Mouse (Mus musculus): ENCODE measurements at regions not wholly inside any gene's neighbourhood (a gene's known extent, or its start where the extent isn't known, plus 50 kb on each side); places are given as distances from the start of the nearest gene placed in this dataset.

- TF ChIP-seq CTCF (IDR thresholded peaks at IDR 0.05; ENCODE audit: borderline replicate concordance, insufficient read depth, low read length), result no peak
- H3K4me1 ChIP-seq (ENCODE audit: control insufficient read depth, insufficient read depth, low read length), result peaks cover 4% of the 10 kb centered on the region; the same call in 1 of the 2 replicates
- H3K4me3 ChIP-seq (ENCODE audit: insufficient read depth, low read length), result no peak overlapping the region
- H3K27ac ChIP-seq (ENCODE audit: insufficient read depth, low read length), result no peak overlapping the region
Observed at GRCm38 (mm10) chr10:42088570-42089234, 70.5 kb upstream of the Armc2 start.

GRCm38 (mm10) chr10:42087906-42088305, 69.7 kb upstream of the Armc2 start:
- no peak overlapping the region for H3K4me3 ChIP-seq (ENCODE audit: insufficient read depth, low read length)
- TF ChIP-seq POLR2A (IDR thresholded peaks at IDR 0.05; ENCODE audit: low read depth, low read length) (no peak), CTCF (IDR thresholded peaks at IDR 0.05; ENCODE audit: borderline replicate concordance, insufficient read depth, low read length) (no peak)

GRCm38 (mm10) chr10:42086691-42087090, 68.4 kb upstream of the Armc2 start:
- Histone ChIP-seq H3K27ac (ENCODE audit: insufficient read depth, low read length) (no peak overlapping the region), H3K4me3 (ENCODE audit: insufficient read depth, low read length) (no peak overlapping the region), H3K4me1 (ENCODE audit: control insufficient read depth, insufficient read depth, low read length) (peaks cover 4% of the 10 kb centered on the region; the same call in 1 of the 2 replicates)
- TF ChIP-seq CTCF (IDR thresholded peaks at IDR 0.05; ENCODE audit: borderline replicate concordance, insufficient read depth, low read length) (no peak), POLR2A (IDR thresholded peaks at IDR 0.05; ENCODE audit: low read depth, low read length) (no peak)

More at GRCm38 (mm10) chr10:42087906-42088305, 69.7 kb upstream of the Armc2 start:
- no peak overlapping the region for H3K27ac ChIP-seq (ENCODE audit: insufficient read depth, low read length)
- H3K4me1 ChIP-seq (ENCODE audit: control insufficient read depth, insufficient read depth, low read length), result peaks cover 4% of the 10 kb centered on the region; the same call in 1 of the 2 replicates

DNA sequence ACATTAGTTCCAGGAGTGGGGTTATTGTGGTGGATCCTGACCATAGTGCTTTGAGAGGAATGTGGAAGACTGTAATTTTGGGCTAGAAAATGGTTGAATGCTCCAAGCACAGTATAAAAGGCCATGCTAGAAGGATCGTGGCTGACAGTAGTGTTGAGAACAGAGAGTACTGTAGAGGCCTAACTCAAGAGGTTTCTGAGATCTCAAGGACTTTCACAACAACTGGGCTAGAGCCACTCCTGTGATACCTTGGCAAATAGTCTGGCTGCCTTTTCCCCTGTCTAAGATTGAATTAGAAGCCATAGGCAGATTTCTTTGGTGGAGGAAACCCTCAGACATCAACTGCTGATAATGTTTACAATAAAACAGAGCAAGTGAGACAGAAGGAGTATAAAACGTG, 67.1 kb upstream of the Armc2 start:
- TF ChIP-seq POLR2A (IDR thresholded peaks at IDR 0.05; ENCODE audit: low read depth, low read length) (no peak), CTCF (IDR thresholded peaks at IDR 0.05; ENCODE audit: borderline replicate concordance, insufficient read depth, low read length) (no peak)
- H3K27ac ChIP-seq (ENCODE audit: insufficient read depth, low read length), result no peak overlapping the region
- no peak overlapping the region for H3K4me3 ChIP-seq (ENCODE audit: insufficient read depth, low read length)
- H3K4me1 ChIP-seq (ENCODE audit: control insufficient read depth, insufficient read depth, low read length), result peaks cover 4% of the 10 kb centered on the region; the same call in 1 of the 2 replicates

DNA sequence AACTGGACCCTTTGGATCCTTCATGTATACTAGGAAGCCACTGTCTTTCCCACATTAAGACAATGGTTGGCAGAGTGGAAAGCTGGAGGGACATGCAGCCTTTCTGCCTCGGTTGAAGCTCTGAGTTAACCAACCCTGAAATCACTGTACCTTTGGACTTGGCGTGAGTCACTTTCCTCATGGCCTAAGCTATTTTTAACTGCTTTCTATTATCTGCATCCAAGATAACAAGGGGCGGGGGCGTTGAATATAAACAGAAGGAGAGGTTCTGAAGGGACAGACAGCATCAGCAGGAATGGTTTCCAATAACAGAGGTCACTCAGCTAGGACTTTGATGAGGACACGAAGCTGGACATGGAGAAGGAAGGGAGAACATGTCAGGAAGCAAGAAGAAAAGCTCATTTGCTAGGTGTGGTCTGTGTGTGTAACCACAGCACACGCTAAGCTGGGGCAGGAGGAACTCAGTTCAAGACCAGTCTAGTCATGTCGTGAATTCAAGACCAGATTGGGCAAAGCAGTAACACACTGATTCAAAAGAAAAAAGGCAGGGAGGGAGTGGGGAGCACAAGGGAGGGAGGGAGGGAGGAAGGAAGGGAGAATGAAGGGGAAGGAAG, 64.1 kb upstream of the Armc2 start:
- TF ChIP-seq POLR2A (IDR thresholded peaks at IDR 0.05; ENCODE audit: low read depth, low read length) (no peak), CTCF (IDR thresholded peaks at IDR 0.05; ENCODE audit: borderline replicate concordance, insufficient read depth, low read length) (no peak)
- H3K27ac ChIP-seq (ENCODE audit: insufficient read depth, low read length), result no peak overlapping the region
- H3K4me1 ChIP-seq (ENCODE audit: control insufficient read depth, insufficient read depth, low read length), result no peaks in the 10 kb centered on the region

GRCm38 (mm10) chr10:42079775-42080174, 61.5 kb upstream of the Armc2 start:
- Histone ChIP-seq H3K4me1 (ENCODE audit: control insufficient read depth, insufficient read depth, low read length) (no peaks in the 10 kb centered on the region), H3K4me3 (ENCODE audit: insufficient read depth, low read length) (no peak overlapping the region), H3K27ac (ENCODE audit: insufficient read depth, low read length) (no peak overlapping the region)
- TF ChIP-seq POLR2A (IDR thresholded peaks at IDR 0.05; ENCODE audit: low read depth, low read length), result no peak
- no peak for TF ChIP-seq CTCF (IDR thresholded peaks at IDR 0.05; ENCODE audit: borderline replicate concordance, insufficient read depth, low read length)

More for the DNA sequence above, 64.1 kb upstream of the Armc2 start:
- H3K4me3 ChIP-seq (ENCODE audit: insufficient read depth, low read length), result no peak overlapping the region

- Histone ChIP-seq H3K27ac (ENCODE audit: insufficient read depth, low read length) (no peak overlapping the region), H3K4me3 (ENCODE audit: insufficient read depth, low read length) (no peak overlapping the region), H3K4me1 (ENCODE audit: control insufficient read depth, insufficient read depth, low read length) (no peaks in the 10 kb centered on the region; the same call in 1 of the 2 replicates)
- TF ChIP-seq POLR2A (IDR thresholded peaks at IDR 0.05; ENCODE audit: low read depth, low read length) (no peak), CTCF (IDR thresholded peaks at IDR 0.05; ENCODE audit: borderline replicate concordance, insufficient read depth, low read length) (no peak)
Observed at GRCm38 (mm10) chr10:42076711-42077110, 58.5 kb upstream of the Armc2 start.

DNA sequence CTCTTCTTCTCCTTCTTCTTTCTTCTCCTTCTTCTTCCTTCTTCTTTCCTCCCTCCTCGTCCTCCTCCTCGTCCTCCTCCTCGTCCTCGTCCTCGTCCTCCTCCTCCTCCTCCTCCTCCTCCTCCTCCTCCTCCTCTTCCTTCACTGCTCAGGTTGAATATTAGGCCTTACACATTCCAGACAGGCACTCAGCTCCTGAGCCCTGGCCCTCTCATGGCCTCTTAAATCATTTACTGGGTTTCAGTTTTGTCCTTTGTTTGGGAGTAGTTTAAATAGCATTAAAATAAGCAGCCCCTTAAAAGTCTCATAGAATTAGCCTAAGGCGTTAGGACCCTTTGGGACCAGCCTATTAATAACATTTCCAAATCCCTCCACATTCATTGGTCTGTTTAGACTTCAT, 57.3 kb upstream of the Armc2 start:
- Histone ChIP-seq H3K4me1 (ENCODE audit: control insufficient read depth, insufficient read depth, low read length) (peaks cover 3% of the 10 kb centered on the region; the same call in 1 of the 2 replicates), H3K4me3 (ENCODE audit: insufficient read depth, low read length) (no peak overlapping the region), H3K27ac (ENCODE audit: insufficient read depth, low read length) (no peak overlapping the region)
- no peak for TF ChIP-seq POLR2A (IDR thresholded peaks at IDR 0.05; ENCODE audit: low read depth, low read length)
- TF ChIP-seq CTCF (IDR thresholded peaks at IDR 0.05; ENCODE audit: borderline replicate concordance, insufficient read depth, low read length), result no peak

DNA sequence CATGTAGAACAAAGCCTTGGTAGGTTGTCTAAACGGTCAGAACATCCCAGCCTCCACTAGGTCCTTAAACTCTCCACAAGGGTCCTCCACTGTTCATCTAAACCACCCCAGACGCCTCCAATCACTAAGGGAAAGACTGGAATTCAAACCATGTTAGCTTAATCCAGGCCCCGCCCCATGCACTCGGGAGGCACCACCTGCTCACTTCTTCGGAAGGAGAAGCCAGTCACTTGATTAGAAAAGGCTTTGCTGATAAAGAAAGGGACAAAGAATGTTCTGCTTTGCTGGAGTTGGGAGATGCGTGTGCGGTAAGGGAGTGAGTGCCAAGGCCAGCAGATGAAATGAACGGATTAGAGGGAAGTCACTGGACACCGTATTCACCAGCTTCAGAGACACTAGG, 54.5 kb upstream of the Armc2 start:
- Histone ChIP-seq H3K4me1 (ENCODE audit: control insufficient read depth, insufficient read depth, low read length) (peaks cover 5% of the 10 kb centered on the region), H3K27ac (ENCODE audit: insufficient read depth, low read length) (no peak overlapping the region), H3K4me3 (ENCODE audit: insufficient read depth, low read length) (no peak overlapping the region)
- no peak for TF ChIP-seq POLR2A (IDR thresholded peaks at IDR 0.05; ENCODE audit: low read depth, low read length)
- no peak for TF ChIP-seq CTCF (IDR thresholded peaks at IDR 0.05; ENCODE audit: borderline replicate concordance, insufficient read depth, low read length)

DNA sequence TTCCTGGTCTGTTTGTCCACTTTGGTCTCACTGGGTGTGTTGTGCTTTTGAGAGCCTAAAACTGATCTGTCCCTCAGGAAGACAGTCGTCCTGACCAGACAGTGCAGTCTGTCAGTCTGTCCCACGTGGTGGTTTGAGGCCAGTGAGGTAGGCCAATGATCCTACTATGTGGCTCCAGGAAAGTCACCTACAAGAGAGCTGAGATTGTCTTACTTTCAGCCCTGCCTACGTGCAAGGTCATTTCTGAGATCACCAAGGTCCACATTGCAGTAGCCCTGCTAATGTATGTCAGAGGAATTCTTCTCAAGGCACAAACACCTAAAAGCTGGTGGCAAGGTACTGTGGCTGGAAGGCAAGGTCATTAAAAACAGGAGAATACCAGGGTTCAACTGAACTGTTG, 53.9 kb upstream of the Armc2 start:
- Histone ChIP-seq H3K4me3 (ENCODE audit: insufficient read depth, low read length) (no peak overlapping the region), H3K4me1 (ENCODE audit: control insufficient read depth, insufficient read depth, low read length) (peaks cover 5% of the 10 kb centered on the region), H3K27ac (ENCODE audit: insufficient read depth, low read length) (no peak overlapping the region)
- TF ChIP-seq CTCF (IDR thresholded peaks at IDR 0.05; ENCODE audit: borderline replicate concordance, insufficient read depth, low read length) (no peak), POLR2A (IDR thresholded peaks at IDR 0.05; ENCODE audit: low read depth, low read length) (no peak)
